Mouse (Mus musculus): ENCODE results near the gene Pde7b.

GRCm38 (mm10) chr10:20657316-20658081 lies 67.4 kb downstream of the Pde7b start:
- TF ChIP-seq EP300 (optimal IDR thresholded peaks at IDR 0.05) = no peak
- TF ChIP-seq CTCF (IDR thresholded peaks at IDR 0.05; ENCODE audit: low read depth) = no peak
